Mouse (Mus musculus) limb, embryonic 11.5 days (tissue): ENCODE measurements around the gene Klhl42. TPM values are rescaled to one million over a fixed set of nuclear protein-coding genes. Genes with fewer than 3 reads are reported as not detected.

ENCODE experiments used
- ATAC-seq: fragments of 200-750 bp; cut with Nextera tagmentation; 2 replicates; pipeline ENCODE4 v1.8.0; 2017; ENCODE audit warnings: low read depth; ENCODE audit not compliant: insufficient number of reproducible peaks, low FRiP score, low TSS enrichment
- DNase-seq: peaks from one replicate; pipeline ENCODE4 v3.0.0-alpha.2; 2015; ENCODE audit warnings: low spot score
- H3K27ac ChIP-seq: fragments of 300-500 bp; sonication (generic); replicated peaks from 2 replicates; pipeline ENCODE4 v1.5.1; 2014; ENCODE audit warnings: low read depth, mild to moderate bottlenecking, low read length
- H3K27me3 ChIP-seq: fragments of 300-500 bp; sonication (generic); 2 replicates; pipeline ENCODE4 v1.6.1; 2014; ENCODE audit warnings: mild to moderate bottlenecking, low read length, mixed read lengths; ENCODE audit not compliant: control insufficient read depth, insufficient read depth
- H3K36me3 ChIP-seq: fragments of 300-500 bp; sonication (generic); 2 replicates; pipeline ENCODE4 v1.6.1; 2014; ENCODE audit warnings: mild to moderate bottlenecking, low read length, moderate library complexity, mixed read lengths; ENCODE audit not compliant: control insufficient read depth, insufficient read depth
- H3K4me1 ChIP-seq: fragments of 300-500 bp; sonication (generic); 2 replicates; pipeline ENCODE4 v1.6.1; 2014; ENCODE audit warnings: low read length, mixed read lengths; ENCODE audit not compliant: control insufficient read depth, insufficient read depth
- H3K4me2 ChIP-seq: fragments of 300-500 bp; sonication (generic); 2 replicates; pipeline ENCODE4 v1.6.1; 2014; ENCODE audit warnings: low read depth, mild to moderate bottlenecking, moderate library complexity; ENCODE audit not compliant: severe bottlenecking
- H3K4me3 ChIP-seq: fragments of 300-500 bp; sonication (generic); 2 replicates; pipeline ENCODE4 v1.5.1; 2014; ENCODE audit warnings: low read depth, low read length
- H3K9ac ChIP-seq: fragments of 300-500 bp; sonication (generic); 2 replicates; pipeline ENCODE4 v1.6.1; 2014; ENCODE audit warnings: mild to moderate bottlenecking, low read length
- H3K9me3 ChIP-seq: fragments of 300-500 bp; sonication (generic); 2 replicates; pipeline ENCODE4 v1.6.1; 2016; ENCODE audit warnings: low read length; ENCODE audit not compliant: control insufficient read depth
- WGBS: fragments of 180-500 bp; shearing (Covaris S2); extraction: QIAGEN DNeasy Blood & Tissue Kit; methylation state at CpG from one replicate; pipeline ENCODE4 v1.1.7; 2014; 5-methylcytosine and 5-hydroxymethylcytosine counted together
- polyA plus RNA-seq: library from polyadenylated mRNA; unstranded; fragments of >200 nt; fragmentation: Nextera tagmentation; extraction: Ambion mirVana; gene quantifications from 2 replicates; pipeline ENCODE4 v1.2.1, GENCODE M21; 2014

The Klhl42 gene
- polyA plus RNA-seq, 1 experiment from 2014 or later: 10.2 TPM

- ATAC-seq (no peak), DNase-seq (no peak)
- H3K27me3 ChIP-seq: no peaks in the 10 kb centered on the region
- H3K4me3 ChIP-seq: no peak overlapping the region
- H3K4me2 ChIP-seq: no peak overlapping the region
- no peak overlapping the region for H3K27ac ChIP-seq
- WGBS: 90% methylated on average over 10 of the region's 10 CpGs
- H3K9ac ChIP-seq: no peak overlapping the region
- no peaks in the 10 kb centered on the region for H3K9me3 ChIP-seq
- H3K4me1 ChIP-seq: no peaks in the 10 kb centered on the region
- H3K36me3 ChIP-seq: peaks cover 9% of the 10 kb centered on the region
Measured at GRCm38 (mm10) chr6:147055374-147055977, 35.7 kb upstream of the Klhl42 start.

GRCm38 (mm10) chr6:147059326-147059725 lies 31.9 kb upstream of the Klhl42 start:
- DNase-seq: no peak
- Histone ChIP-seq H3K4me1 (no peaks in the 10 kb centered on the region), H3K27me3 (no peaks in the 10 kb centered on the region), H3K4me3 (no peak overlapping the region), H3K27ac (no peak overlapping the region), H3K9ac (no peak overlapping the region), H3K36me3 (peaks cover 11% of the 10 kb centered on the region), H3K4me2 (no peak overlapping the region), H3K9me3 (no peaks in the 10 kb centered on the region)
- no peak for ATAC-seq
- 63% methylated on average over 7 of the region's 7 CpGs for WGBS

GRCm38 (mm10) chr6:147061630-147062029 lies 29.5 kb upstream of the Klhl42 start:
- ATAC-seq: no peak
- WGBS: 90% methylated on average over 9 of the region's 9 CpGs

GRCm38 (mm10) chr6:147062034-147062433 lies 29.1 kb upstream of the Klhl42 start:
- peaks cover 9% of the 10 kb centered on the region for H3K36me3 ChIP-seq
- no peak overlapping the region for H3K4me2 ChIP-seq
- no peaks in the 10 kb centered on the region for H3K4me1 ChIP-seq
- no peak overlapping the region for H3K27ac ChIP-seq
- 77% methylated on average over 7 of the region's 7 CpGs for WGBS
- no peak overlapping the region for H3K9ac ChIP-seq
- H3K4me3 ChIP-seq: no peak overlapping the region
- no peaks in the 10 kb centered on the region for H3K27me3 ChIP-seq
- DNase-seq (no peak), ATAC-seq (no peak)
- no peaks in the 10 kb centered on the region for H3K9me3 ChIP-seq

More at GRCm38 (mm10) chr6:147061630-147062029, 29.5 kb upstream of the Klhl42 start:
- Histone ChIP-seq H3K4me1 (no peaks in the 10 kb centered on the region), H3K36me3 (peaks cover 8% of the 10 kb centered on the region), H3K27ac (no peak overlapping the region), H3K4me2 (no peak overlapping the region), H3K4me3 (no peak overlapping the region), H3K9me3 (no peaks in the 10 kb centered on the region), H3K27me3 (no peaks in the 10 kb centered on the region), H3K9ac (no peak overlapping the region)
- no peak for DNase-seq

GRCm38 (mm10) chr6:147062694-147063093 lies 28.5 kb upstream of the Klhl42 start:
- no peak overlapping the region for H3K27ac ChIP-seq
- ATAC-seq (no peak), DNase-seq (no peak)
- no peaks in the 10 kb centered on the region for H3K27me3 ChIP-seq
- 87% methylated on average over 7 of the region's 7 CpGs for WGBS
- no peaks in the 10 kb centered on the region for H3K4me1 ChIP-seq
- H3K36me3 ChIP-seq: peaks cover 9% of the 10 kb centered on the region
- H3K9ac ChIP-seq: no peak overlapping the region
- H3K4me3 ChIP-seq: no peak overlapping the region
- no peaks in the 10 kb centered on the region for H3K9me3 ChIP-seq
- H3K4me2 ChIP-seq: no peak overlapping the region

GRCm38 (mm10) chr6:147064226-147064943 lies 26.8 kb upstream of the Klhl42 start:
- DNase-seq: no peak
- Histone ChIP-seq H3K27ac (no peak overlapping the region), H3K9ac (no peak overlapping the region), H3K27me3 (no peaks in the 10 kb centered on the region), H3K4me2 (no peak overlapping the region), H3K9me3 (no peaks in the 10 kb centered on the region), H3K36me3 (peaks cover 9% of the 10 kb centered on the region), H3K4me3 (no peak overlapping the region), H3K4me1 (no peaks in the 10 kb centered on the region)
- 79% methylated on average over 10 of the region's 10 CpGs for WGBS
- ATAC-seq: no peak

- H3K27me3 ChIP-seq: no peaks in the 10 kb centered on the region
- no peak overlapping the region for H3K4me2 ChIP-seq
- H3K9me3 ChIP-seq: no peaks in the 10 kb centered on the region
- no peak overlapping the region for H3K4me3 ChIP-seq
- ATAC-seq: no peak
- H3K27ac ChIP-seq: no peak overlapping the region
- H3K36me3 ChIP-seq: peaks cover 9% of the 10 kb centered on the region
- DNase-seq: no peak
- no peak overlapping the region for H3K9ac ChIP-seq
- H3K4me1 ChIP-seq: no peaks in the 10 kb centered on the region
- 61% methylated on average over 6 of the region's 6 CpGs for WGBS
Measured at GRCm38 (mm10) chr6:147064944-147065261, 26.3 kb upstream of the Klhl42 start.

- H3K9ac ChIP-seq: no peak overlapping the region
Measured at GRCm38 (mm10) chr6:147075808-147076387, 15.3 kb upstream of the Klhl42 start.

More at GRCm38 (mm10) chr6:147075808-147076387, 15.3 kb upstream of the Klhl42 start:
- H3K4me3 ChIP-seq: no peak overlapping the region
- H3K36me3 ChIP-seq: peaks cover 6% of the 10 kb centered on the region
- H3K4me2 ChIP-seq: no peak overlapping the region
- no peak overlapping the region for H3K27ac ChIP-seq
- ATAC-seq (no peak), DNase-seq (no peak)
- no peaks in the 10 kb centered on the region for H3K27me3 ChIP-seq
- 78% methylated on average over 5 of the region's 5 CpGs for WGBS
- no peaks in the 10 kb centered on the region for H3K4me1 ChIP-seq
- no peaks in the 10 kb centered on the region for H3K9me3 ChIP-seq
